Mouse (Mus musculus) E14TG2a.4 (cell line): ENCODE results near the gene Uxs1.

ENCODE experiments used
- CTCF ChIP-seq: conservative IDR thresholded peaks from 2 replicates; pipeline ENCODE4 v1.5.1; 2014; ENCODE audit warnings: low read length
- NANOG ChIP-seq: IDR thresholded peaks from 2 replicates; pipeline ENCODE4 v1.6.1; 2014; ENCODE audit warnings: borderline replicate concordance, low read length, mixed read lengths
- POU5F1 ChIP-seq: IDR thresholded peaks from 2 replicates; pipeline ENCODE4 v1.6.1; 2014; ENCODE audit warnings: low read length, borderline replicate concordance

- TF ChIP-seq CTCF (no peak), NANOG (no peak), POU5F1 (no peak)
Observed at GRCm38 (mm10) chr1:43769348-43769747, 58.3 kb downstream of the Uxs1 start.
